In genomic region chr6:142652175-142652574, GRCm38 (mm10) we compare ENCODE assay signal across 20 mouse cellular contexts.
"Had no signal": no experiment of that assay in that cellular context is flagged by ENCODE, and none has a peak within 500 bp of the region (broad histone marks: within the 10 kb centered on the region; RNA-seq: fewer than 3 reads in every experiment).

No protein-coding gene starts in this region.

- H3K4me3 ChIP-seq: kidney, embryonic 15.5 days; left cerebral cortex, adult 2 months; liver, embryonic 13.5 days; midbrain, embryonic 12.5 days; midbrain, embryonic 15.5 days; neural tube, embryonic 12.5 days; neural tube, embryonic 15.5 days had no signal

- DNase-seq: kidney, postnatal 10 days; kidney, postnatal 36 days; layer of hippocampus, postnatal 36 days; liver, embryonic 13.5 days; lung, adult 2 months; lung, postnatal 14 days; lung, postnatal 4 days; right cerebral cortex, adult 18-20 months; right cerebral cortex, postnatal 14 days; right cerebral cortex, postnatal 4 days; thymus, adult 2 months; thymus, postnatal 14 days; thymus, postnatal 4 days had no signal

- ATAC-seq: midbrain, embryonic 15.5 days had no signal

- H3K27ac ChIP-seq: kidney, embryonic 15.5 days; left cerebral cortex, adult 2 months; liver, embryonic 13.5 days; midbrain, embryonic 12.5 days; midbrain, embryonic 15.5 days; neural tube, embryonic 12.5 days; neural tube, embryonic 15.5 days; stomach, postnatal 0 days had no signal
